Mouse (Mus musculus): ENCODE data around the gene Alg14.

DNA sequence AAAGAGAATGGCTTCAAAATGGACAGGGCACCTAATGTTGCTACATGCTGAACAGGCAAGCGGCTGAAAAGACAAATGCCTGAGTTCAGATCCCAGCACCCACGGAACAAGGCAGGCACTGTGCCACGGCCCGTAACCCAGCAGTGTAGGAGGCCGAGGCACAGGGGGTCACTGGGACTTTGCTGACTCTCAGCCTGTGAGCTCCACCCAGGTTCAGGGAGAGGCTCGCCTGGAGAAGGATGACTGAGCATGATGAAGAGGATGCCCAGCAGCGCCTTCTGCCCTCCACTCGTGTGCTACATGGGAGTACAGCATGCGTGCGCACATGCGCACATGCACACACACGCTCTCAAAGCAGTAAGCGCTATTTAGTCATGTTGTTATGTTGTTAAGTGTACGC lies 11.9 kb upstream of the Alg14 start:
- no peak for TF ChIP-seq CTCF (IDR thresholded peaks at IDR 0.05; ENCODE audit: control insufficient read depth, insufficient read depth, low read length)
- no peak for TF ChIP-seq POLR2A (IDR thresholded peaks at IDR 0.05; ENCODE audit: borderline replicate concordance, control insufficient read depth, low read depth, low read length)
